Mouse (Mus musculus) heart, embryonic 12.5 days (tissue): Measurements from ENCODE around the gene Ccer2. TPM values are rescaled to one million over a fixed set of nuclear protein-coding genes. Genes with fewer than 3 reads are reported as not detected.

ENCODE experiments used
- ATAC-seq: fragments of 200-750 bp; cut with Nextera tagmentation; 2 replicates; pipeline ENCODE4 v1.8.0; 2017; ENCODE audit warnings: moderate TSS enrichment, moderate library complexity; ENCODE audit not compliant: insufficient number of reproducible peaks, low FRiP score
- H3K27ac ChIP-seq: fragments of 300-500 bp; sonication (generic); 2 replicates; pipeline ENCODE4 v1.5.1; 2016; ENCODE audit warnings: mild to moderate bottlenecking, moderate library complexity; ENCODE audit not compliant: poor library complexity, severe bottlenecking
- H3K27me3 ChIP-seq: fragments of 300-500 bp; sonication (generic); replicated peaks from 2 replicates; pipeline ENCODE4 v1.6.1; 2016; ENCODE audit warnings: mild to moderate bottlenecking, moderate library complexity
- H3K36me3 ChIP-seq: fragments of 300-500 bp; sonication (generic); 2 replicates; pipeline ENCODE4 v1.6.1; 2016; ENCODE audit warnings: mild to moderate bottlenecking, moderate library complexity
- H3K4me1 ChIP-seq: fragments of 300-500 bp; sonication (generic); replicated peaks from 2 replicates; pipeline ENCODE4 v1.6.1; 2016; ENCODE audit warnings: mild to moderate bottlenecking
- H3K4me2 ChIP-seq: fragments of 300-500 bp; sonication (generic); 2 replicates; pipeline ENCODE4 v1.6.1; 2016; ENCODE audit warnings: mild to moderate bottlenecking, moderate library complexity
- H3K4me3 ChIP-seq: fragments of 300-500 bp; sonication (generic); 2 replicates; pipeline ENCODE4 v1.5.1; 2016; ENCODE audit warnings: mild to moderate bottlenecking
- H3K9ac ChIP-seq: fragments of 300-500 bp; sonication (generic); 2 replicates; pipeline ENCODE4 v1.6.1; 2016; ENCODE audit warnings: mild to moderate bottlenecking, moderate library complexity
- H3K9me3 ChIP-seq: fragments of 300-500 bp; sonication (generic); replicated peaks from 2 replicates; pipeline ENCODE4 v1.6.1; 2016; ENCODE audit warnings: mild to moderate bottlenecking, moderate library complexity
- WGBS: fragments of 180-500 bp; shearing (Covaris S2); methylation state at CpG from one replicate; pipeline ENCODE4 v1.1.7; 2016; 5-methylcytosine and 5-hydroxymethylcytosine counted together
- polyA plus RNA-seq: library from polyadenylated mRNA; unstranded; fragments of >200 nt; fragmentation: Nextera tagmentation; extraction: Ambion mirVana; gene quantifications from 2 replicates; pipeline ENCODE4 v1.2.1, GENCODE M21; 2016

Ccer2 gene
- polyA plus RNA-seq, 1 experiment from 2014 or later, result not detected

GRCm38 (mm10) chr7:28807641-28808220, 51.8 kb downstream of the Ccer2 start:
- peaks cover 7% of the 10 kb centered on the region for H3K36me3 ChIP-seq
- 52% methylated on average over 8 of the region's 8 CpGs for WGBS
- H3K9me3 ChIP-seq, result no peaks in the 10 kb centered on the region
- H3K27me3 ChIP-seq, result no peaks in the 10 kb centered on the region
- peak overlapping the region; percentile 100 for H3K27ac ChIP-seq
- peak overlapping the region; percentile 96 for H3K4me2 ChIP-seq
- H3K4me1 ChIP-seq, result peaks cover 34% of the 10 kb centered on the region
- peak overlapping the region; percentile 94 for H3K4me3 ChIP-seq
- ATAC-seq, result no peak
- H3K9ac ChIP-seq, result peak overlapping the region; percentile 98

- Histone ChIP-seq H3K4me3 (peak within 1 kb of the TSS; percentile 94), H3K4me1 (peaks cover 34% of the 10 kb centered on the region)
- ATAC-seq, result peak; percentile 20
Observed at GRCm38 (mm10) chr7:28808221-28808941, 52.4 kb downstream of the Ccer2 start, which contains the start of gene Hnrnpl. TSS of gene Hnrnpl (plus strand) at chr7:28808541.

More at GRCm38 (mm10) chr7:28808221-28808941, 52.4 kb downstream of the Ccer2 start, which contains the start of gene Hnrnpl:
- Histone ChIP-seq H3K27ac (peak within 1 kb of the TSS; percentile 100), H3K9ac (peak within 1 kb of the TSS; percentile 98), H3K9me3 (no peaks in the 10 kb centered on the region), H3K27me3 (no peaks in the 10 kb centered on the region), H3K4me2 (peak within 1 kb of the TSS; percentile 96), H3K36me3 (peaks cover 14% of the 10 kb centered on the region)
- WGBS, result 4% methylated on average over 35 of the region's 35 CpGs

Other genes starting within 250 kb of the Ccer2 start
- not detected in 2 replicates for gene Ifnl2, start 245.7 kb upstream of the Ccer2 start, polyA plus RNA-seq
- not detected in 2 replicates for gene Ifnl3, start 233.3 kb upstream of the Ccer2 start, polyA plus RNA-seq
- gene Sycn, start 215.3 kb upstream of the Ccer2 start, polyA plus RNA-seq, result not detected in 2 replicates
- gene Nccrp1, start 208.9 kb upstream of the Ccer2 start, polyA plus RNA-seq, result not detected in 2 replicates
- gene Samd4b, start 158.0 kb upstream of the Ccer2 start, polyA plus RNA-seq, result 29.0 and 29.5 TPM in 2 replicates
- gene Pak4, start 158.0 kb upstream of the Ccer2 start, polyA plus RNA-seq, result 32.7 TPM in 2 replicates
- gene Acp7, start 124.8 kb upstream of the Ccer2 start, polyA plus RNA-seq, result not detected in 2 replicates
- gene Fbxo27, start 63.3 kb upstream of the Ccer2 start, polyA plus RNA-seq, result 3.4 and 4.7 TPM in 2 replicates
- gene Fbxo17, start 39.4 kb upstream of the Ccer2 start, polyA plus RNA-seq, result 9.9 and 10.4 TPM in 2 replicates
- gene Mrps12, start 14.4 kb upstream of the Ccer2 start, polyA plus RNA-seq, result 116 TPM in 2 replicates
- gene Sars2, start 14.2 kb upstream of the Ccer2 start, polyA plus RNA-seq, result 23.2 and 27.3 TPM in 2 replicates
- 46.6 and 49.0 TPM in 2 replicates for gene Sirt2, start 10.6 kb downstream of the Ccer2 start, polyA plus RNA-seq
- 30.0 and 32.1 TPM in 2 replicates for gene Nfkbib, start 11.3 kb downstream of the Ccer2 start, polyA plus RNA-seq
- 2.7 and 2.8 TPM in 2 replicates for gene Rinl, start 32.8 kb downstream of the Ccer2 start, polyA plus RNA-seq
- gene Hnrnpl, start 52.4 kb downstream of the Ccer2 start, polyA plus RNA-seq, result 218 and 232 TPM in 2 replicates
- 137 and 142 TPM in 2 replicates for gene Ech1, start 69.0 kb downstream of the Ccer2 start, polyA plus RNA-seq
- gene Lgals4, start 77.7 kb downstream of the Ccer2 start, polyA plus RNA-seq, result 4.2 and 4.4 TPM in 2 replicates
- gene Lgals7, start 107.7 kb downstream of the Ccer2 start, polyA plus RNA-seq, result 1.1 and 1.3 TPM in 2 replicates
- 0.17 and 0.27 TPM in 2 replicates for gene Capn12, start 125.2 kb downstream of the Ccer2 start, polyA plus RNA-seq
- gene Actn4, start 206.2 kb downstream of the Ccer2 start, polyA plus RNA-seq, result 317 and 318 TPM in 2 replicates
- 254 and 255 TPM in 2 replicates for gene Eif3k, start 225.7 kb downstream of the Ccer2 start, polyA plus RNA-seq
- gene Map4k1, start 225.9 kb downstream of the Ccer2 start, polyA plus RNA-seq, result 5.8 and 6.5 TPM in 2 replicates